Mouse (Mus musculus) kidney, embryonic 15.5 days (tissue): ENCODE data around the gene Fbxo31. TPM values are rescaled to one million over a fixed set of nuclear protein-coding genes. Genes with fewer than 3 reads are reported as not detected.

Experiments
- polyA plus RNA-seq: library from polyadenylated mRNA; unstranded; fragments of >200 nt; fragmentation: Nextera tagmentation; extraction: Ambion mirVana; gene quantifications from 2 replicates; pipeline ENCODE4 v1.2.1, GENCODE M21; 2015

Gene Fbxo31
- polyA plus RNA-seq, 1 experiment from 2014 or later: 17.5 TPM

Other genes starting within 250 kb of the Fbxo31 start
- not detected in 2 replicates for gene 1700018B08Rik, start 34.5 kb downstream of the Fbxo31 start, polyA plus RNA-seq
- 183 and 189 TPM in 2 replicates for gene Map1lc3b, start 11.6 kb upstream of the Fbxo31 start, polyA plus RNA-seq
- gene Zcchc14, start 74.1 kb upstream of the Fbxo31 start, polyA plus RNA-seq: 16.3 and 17.2 TPM in 2 replicates
- gene Jph3, start 150.8 kb upstream of the Fbxo31 start, polyA plus RNA-seq: 0.85 and 1.3 TPM in 2 replicates